Mouse (Mus musculus) lung, embryonic 16.5 days (tissue): ENCODE results near the gene Rgs12. TPM values are rescaled to one million over a fixed set of nuclear protein-coding genes. Genes with fewer than 3 reads are reported as not detected.

Experiments used
- ATAC-seq: fragments of 200-750 bp; cut with Nextera tagmentation; 2 replicates; pipeline ENCODE4 v1.8.0; 2017; ENCODE audit warnings: low read depth, mild to moderate bottlenecking, moderate library complexity
- H3K27ac ChIP-seq: fragments of 300-500 bp; sonication (generic); 2 replicates; pipeline ENCODE4 v1.5.1; 2014; ENCODE audit warnings: mild to moderate bottlenecking, control low read depth, low read length
- H3K27me3 ChIP-seq: fragments of 300-500 bp; sonication (generic); 2 replicates; pipeline ENCODE4 v1.6.1; 2014; ENCODE audit warnings: low read depth, low read length, mixed read lengths; ENCODE audit not compliant: control insufficient read depth, insufficient read depth
- H3K36me3 ChIP-seq: fragments of 300-500 bp; sonication (generic); 2 replicates; pipeline ENCODE4 v1.6.1; 2014; ENCODE audit warnings: low read length; ENCODE audit not compliant: control insufficient read depth, insufficient read depth
- H3K4me1 ChIP-seq: fragments of 300-500 bp; sonication (generic); replicated peaks from 2 replicates; pipeline ENCODE4 v1.6.1; 2014; ENCODE audit warnings: low read length, mixed read lengths; ENCODE audit not compliant: control insufficient read depth, insufficient read depth
- H3K4me2 ChIP-seq: fragments of 300-500 bp; sonication (generic); 2 replicates; pipeline ENCODE4 v1.6.1; 2014; ENCODE audit warnings: low read depth, low read length, control low read depth
- H3K4me3 ChIP-seq: fragments of 300-500 bp; sonication (generic); 2 replicates; pipeline ENCODE4 v1.5.1; 2014; ENCODE audit warnings: mild to moderate bottlenecking, low read length, control low read depth
- H3K9ac ChIP-seq: fragments of 300-500 bp; sonication (generic); 2 replicates; pipeline ENCODE4 v1.6.1; 2014; ENCODE audit warnings: low read length, control low read depth
- H3K9me3 ChIP-seq: fragments of 300-500 bp; sonication (generic); 2 replicates; pipeline ENCODE4 v1.6.1; 2016; ENCODE audit warnings: low read length; ENCODE audit not compliant: control insufficient read depth
- WGBS: fragments of 180-500 bp; shearing (Covaris S2); extraction: QIAGEN DNeasy Blood & Tissue Kit; methylation state at CpG from one replicate; pipeline ENCODE4 v1.1.7; 2014; 5-methylcytosine and 5-hydroxymethylcytosine counted together
- polyA plus RNA-seq: library from polyadenylated mRNA; unstranded; fragments of >200 nt; fragmentation: Nextera tagmentation; extraction: Ambion mirVana; gene quantifications from 2 replicates; pipeline ENCODE4 v1.2.1, GENCODE M21; 2015

Gene Rgs12
- polyA plus RNA-seq, 1 experiment from 2014 or later, result 34.7 TPM

GRCm38 (mm10) chr5:34972471-34972870, 23.2 kb downstream of the Rgs12 start:
- Histone ChIP-seq H3K27ac (no peak overlapping the region), H3K4me3 (no peak overlapping the region), H3K9me3 (no peaks in the 10 kb centered on the region), H3K27me3 (no peaks in the 10 kb centered on the region), H3K9ac (no peak overlapping the region), H3K4me2 (no peak overlapping the region), H3K36me3 (peaks cover 14% of the 10 kb centered on the region), H3K4me1 (no peaks in the 10 kb centered on the region)
- 72% methylated on average over 3 of the region's 3 CpGs for WGBS
- ATAC-seq, result no peak

- Histone ChIP-seq H3K27ac (no peak overlapping the region), H3K4me3 (no peak overlapping the region), H3K27me3 (no peaks in the 10 kb centered on the region), H3K4me1 (no peaks in the 10 kb centered on the region), H3K9ac (no peak overlapping the region), H3K36me3 (peaks cover 10% of the 10 kb centered on the region), H3K4me2 (no peak overlapping the region), H3K9me3 (no peaks in the 10 kb centered on the region)
- 77% methylated on average over 8 of the region's 8 CpGs for WGBS
- ATAC-seq, result no peak
These were observed 24.5 kb downstream of the Rgs12 start for GRCm38 (mm10) chr5:34973560-34974317.

GRCm38 (mm10) chr5:34974773-34975443, 25.7 kb downstream of the Rgs12 start:
- Histone ChIP-seq H3K9ac (no peak overlapping the region), H3K27ac (no peak overlapping the region), H3K27me3 (no peaks in the 10 kb centered on the region), H3K4me1 (no peaks in the 10 kb centered on the region; the same call in 1 of the 2 replicates), H3K36me3 (peaks cover 10% of the 10 kb centered on the region), H3K9me3 (no peaks in the 10 kb centered on the region), H3K4me3 (no peak overlapping the region), H3K4me2 (no peak overlapping the region)
- ATAC-seq, result no peak
- 79% methylated on average over 11 of the region's 11 CpGs for WGBS

GRCm38 (mm10) chr5:34976540-34977292, 27.5 kb downstream of the Rgs12 start:
- no peaks in the 10 kb centered on the region for H3K9me3 ChIP-seq
- H3K4me3 ChIP-seq, result no peak overlapping the region
- H3K27me3 ChIP-seq, result no peaks in the 10 kb centered on the region
- H3K36me3 ChIP-seq, result peaks cover 10% of the 10 kb centered on the region
- ATAC-seq, result no peak
- H3K27ac ChIP-seq, result no peak overlapping the region
- peaks cover 1% of the 10 kb centered on the region; the same call in 1 of the 2 replicates for H3K4me1 ChIP-seq
- WGBS, result 87% methylated on average over 9 of the region's 9 CpGs
- no peak overlapping the region for H3K9ac ChIP-seq
- no peak overlapping the region for H3K4me2 ChIP-seq

GRCm38 (mm10) chr5:34980099-34980498, 30.9 kb downstream of the Rgs12 start:
- 29% methylated on average over 6 of the region's 6 CpGs for WGBS
- Histone ChIP-seq H3K4me2 (no peak overlapping the region), H3K27ac (peak overlapping the region; percentile 31; the same call in 1 of the 2 replicates), H3K9ac (no peak overlapping the region), H3K4me3 (no peak overlapping the region), H3K4me1 (peaks cover 2% of the 10 kb centered on the region; the same call in 1 of the 2 replicates), H3K27me3 (no peaks in the 10 kb centered on the region), H3K9me3 (no peaks in the 10 kb centered on the region), H3K36me3 (peaks cover 8% of the 10 kb centered on the region)
- no peak for ATAC-seq

GRCm38 (mm10) chr5:34981734-34982133, 32.5 kb downstream of the Rgs12 start:
- Histone ChIP-seq H3K4me1 (peaks cover 2% of the 10 kb centered on the region; the same call in 1 of the 2 replicates), H3K4me3 (no peak overlapping the region), H3K36me3 (peaks cover 6% of the 10 kb centered on the region; the same call in 1 of the 2 replicates), H3K27me3 (no peaks in the 10 kb centered on the region), H3K9me3 (no peaks in the 10 kb centered on the region), H3K4me2 (no peak overlapping the region), H3K9ac (no peak overlapping the region), H3K27ac (no peak overlapping the region)
- ATAC-seq, result peak; percentile 52; the same call in 1 of the 2 replicates
- WGBS, result 51% methylated on average over 3 of the region's 3 CpGs

GRCm38 (mm10) chr5:34984933-34985332, 35.7 kb downstream of the Rgs12 start:
- Histone ChIP-seq H3K27ac (no peak overlapping the region), H3K36me3 (peaks cover 6% of the 10 kb centered on the region; the same call in 1 of the 2 replicates), H3K4me3 (no peak overlapping the region), H3K27me3 (no peaks in the 10 kb centered on the region), H3K9ac (no peak overlapping the region), H3K4me2 (no peak overlapping the region), H3K9me3 (no peaks in the 10 kb centered on the region), H3K4me1 (peaks cover 2% of the 10 kb centered on the region; the same call in 1 of the 2 replicates)
- ATAC-seq, result no peak
- 61% methylated on average over 2 of the region's 2 CpGs for WGBS

GRCm38 (mm10) chr5:34985867-34986266, 36.6 kb downstream of the Rgs12 start:
- peaks cover 2% of the 10 kb centered on the region; the same call in 1 of the 2 replicates for H3K4me1 ChIP-seq
- H3K36me3 ChIP-seq, result peaks cover 6% of the 10 kb centered on the region; the same call in 1 of the 2 replicates
- H3K9ac ChIP-seq, result no peak overlapping the region
- no peak overlapping the region for H3K4me3 ChIP-seq
- no peaks in the 10 kb centered on the region for H3K27me3 ChIP-seq
- 38% methylated on average over 2 of the region's 2 CpGs for WGBS
- H3K27ac ChIP-seq, result no peak overlapping the region
- H3K4me2 ChIP-seq, result no peak overlapping the region
- peak; percentile 32; the same call in 1 of the 2 replicates for ATAC-seq
- no peaks in the 10 kb centered on the region for H3K9me3 ChIP-seq

- Histone ChIP-seq H3K4me2 (no peak overlapping the region), H3K9me3 (no peaks in the 10 kb centered on the region), H3K36me3 (peaks cover 6% of the 10 kb centered on the region; the same call in 1 of the 2 replicates), H3K27ac (no peak overlapping the region), H3K9ac (no peak overlapping the region), H3K27me3 (no peaks in the 10 kb centered on the region), H3K4me3 (no peak overlapping the region), H3K4me1 (no peaks in the 10 kb centered on the region)
- 52% methylated on average over 2 of the region's 2 CpGs for WGBS
- no peak for ATAC-seq
These were observed 38.2 kb downstream of the Rgs12 start for GRCm38 (mm10) chr5:34987396-34987795.
